Mouse (Mus musculus) 3T3-L1 (cell line): ENCODE measurements at regions not wholly inside any gene's neighbourhood (a gene's known extent, or its start where the extent isn't known, plus 50 kb on each side); places are given as distances from the start of the nearest gene placed in this dataset.

Experiments used
- DNase-seq: peaks from one replicate; pipeline ENCODE4 v3.0.0-alpha.2; 2015; ENCODE audit warnings: low read depth, low spot score

DNA sequence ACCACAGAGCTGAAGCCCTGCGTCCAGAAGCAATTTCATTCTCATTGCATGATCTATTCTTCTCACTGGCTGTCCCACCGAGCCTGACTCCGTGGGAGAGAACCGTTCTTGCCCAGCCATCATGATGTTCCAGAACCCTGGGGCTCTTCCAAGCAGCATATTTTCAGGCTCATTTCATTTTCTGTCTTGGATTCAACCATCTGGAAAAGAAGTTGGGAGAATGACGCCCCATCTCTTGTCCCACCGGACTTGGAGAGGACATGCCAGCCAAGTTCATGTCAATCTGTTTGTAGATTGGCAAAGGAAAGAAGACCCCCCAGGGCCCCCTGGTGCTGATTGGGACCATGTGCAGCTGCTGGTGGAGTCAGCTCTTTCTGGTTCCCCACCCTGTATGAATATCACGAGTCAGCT is 1400.5 kb upstream of the Lrrc6 start:
- DNase-seq = peak; percentile 2

DNA sequence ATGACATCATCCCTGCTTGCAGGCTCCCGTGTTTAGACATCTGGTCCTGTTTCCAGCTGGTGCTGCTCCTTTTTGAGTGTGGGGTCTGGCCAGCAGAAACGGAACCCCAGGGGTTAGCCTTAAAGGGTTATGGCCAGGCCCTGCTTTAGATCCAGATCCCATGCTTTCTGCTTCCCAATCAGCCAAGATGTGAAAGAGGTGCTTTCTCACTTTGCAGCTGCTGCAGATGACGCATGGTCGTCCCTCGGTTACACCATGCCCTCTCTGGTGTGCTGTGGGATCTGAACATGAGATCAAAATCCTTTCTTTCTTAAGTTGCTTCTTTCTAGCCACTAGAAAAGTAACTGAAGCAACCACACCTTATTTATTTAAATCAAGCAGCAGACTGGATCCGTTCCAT is 1399.1 kb upstream of the Lrrc6 start:
- no peak for DNase-seq

DNA sequence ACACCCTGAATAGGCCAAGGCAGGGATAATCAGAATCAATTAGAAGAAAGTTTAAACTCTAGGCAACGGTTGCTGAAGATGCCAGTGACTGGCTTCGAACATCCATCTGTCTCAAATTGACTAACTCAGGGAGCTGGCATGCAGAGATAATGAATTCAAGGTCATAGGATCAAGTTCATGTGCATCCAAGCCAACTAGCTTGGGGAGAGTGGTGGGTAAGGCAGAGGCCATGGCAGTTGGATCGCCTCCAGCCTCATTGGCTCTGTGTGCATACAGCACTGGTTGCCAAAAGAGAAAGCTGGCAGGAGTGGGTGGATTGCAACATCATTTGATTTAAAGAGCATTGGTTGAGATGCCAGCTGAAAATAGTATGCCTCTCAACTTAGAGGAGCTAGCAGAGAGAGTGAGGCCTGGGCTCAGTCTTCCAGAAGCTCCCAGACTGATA is 1398.3 kb upstream of the Lrrc6 start:
- DNase-seq = peak; percentile 64

DNA sequence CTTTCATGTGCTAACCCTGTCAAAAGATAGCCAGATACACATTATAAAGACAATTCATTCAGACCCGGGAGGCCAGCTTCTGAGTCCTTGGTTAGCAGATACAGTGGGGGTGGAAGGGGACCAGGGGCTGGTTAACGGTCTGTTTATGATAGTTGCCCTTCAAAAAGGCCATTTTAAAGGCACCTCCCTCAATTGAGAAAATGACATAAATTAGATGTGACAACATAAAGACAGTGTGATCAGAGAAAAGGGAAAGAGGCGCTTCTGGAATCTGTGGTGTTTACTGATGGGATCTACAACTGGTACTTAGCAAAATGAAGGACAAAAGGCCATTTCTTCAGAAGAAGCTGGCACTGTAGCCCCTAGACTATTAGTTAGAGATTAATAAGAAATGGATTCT is 1391.4 kb upstream of the Lrrc6 start:
- no peak for DNase-seq

DNA sequence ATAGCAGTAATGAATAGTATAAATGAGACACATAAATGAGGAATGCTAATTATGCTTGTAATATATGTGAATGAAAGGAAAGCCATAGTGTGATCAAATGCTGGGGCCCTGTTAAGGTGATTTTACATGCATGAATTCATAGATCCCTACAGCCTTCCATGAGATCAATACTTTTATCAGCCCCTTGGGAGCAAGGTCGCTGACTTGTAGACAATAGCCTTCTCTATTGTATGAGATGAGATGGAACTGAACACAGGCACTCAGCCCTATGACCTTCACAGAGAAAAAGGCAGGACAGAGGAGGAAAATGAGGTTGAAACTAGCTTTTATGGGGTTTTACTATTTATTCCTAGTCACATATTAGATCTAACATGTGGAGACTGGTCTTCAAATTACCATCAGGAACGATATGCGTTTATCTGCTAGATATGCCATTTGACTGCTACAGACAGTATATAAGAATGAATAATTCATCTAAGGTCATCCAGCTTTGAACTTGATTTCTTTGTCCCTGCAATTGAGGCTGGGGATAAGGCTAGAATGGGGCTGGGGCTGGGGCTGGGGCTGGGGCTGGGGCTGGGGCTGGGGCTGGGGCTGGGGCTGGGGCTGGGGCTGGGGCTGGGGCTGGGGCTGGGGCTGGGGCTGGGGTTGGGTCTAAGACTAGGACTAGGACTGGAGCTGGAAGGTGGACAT is 1390.0 kb upstream of the Lrrc6 start:
- no peak for DNase-seq

DNA sequence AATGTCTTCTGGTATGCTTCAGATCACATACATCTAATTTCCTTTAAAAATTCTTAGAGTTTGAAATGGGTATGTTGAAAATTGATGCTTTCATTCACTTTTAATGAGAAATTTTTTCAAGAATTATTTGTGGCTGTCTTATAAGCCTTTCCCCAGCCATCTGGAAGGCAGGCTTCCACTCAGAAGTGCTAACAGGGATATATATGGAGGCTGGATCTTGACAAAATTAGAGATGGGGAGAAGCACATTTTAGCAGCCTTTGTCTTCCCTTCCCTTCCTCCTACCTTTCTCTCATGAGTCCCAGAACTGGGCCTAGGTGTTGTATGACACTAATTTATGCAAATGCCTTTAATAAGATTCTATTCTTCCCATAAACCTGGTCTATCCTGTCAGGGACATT is 1387.8 kb upstream of the Lrrc6 start:
- DNase-seq = no peak

DNA sequence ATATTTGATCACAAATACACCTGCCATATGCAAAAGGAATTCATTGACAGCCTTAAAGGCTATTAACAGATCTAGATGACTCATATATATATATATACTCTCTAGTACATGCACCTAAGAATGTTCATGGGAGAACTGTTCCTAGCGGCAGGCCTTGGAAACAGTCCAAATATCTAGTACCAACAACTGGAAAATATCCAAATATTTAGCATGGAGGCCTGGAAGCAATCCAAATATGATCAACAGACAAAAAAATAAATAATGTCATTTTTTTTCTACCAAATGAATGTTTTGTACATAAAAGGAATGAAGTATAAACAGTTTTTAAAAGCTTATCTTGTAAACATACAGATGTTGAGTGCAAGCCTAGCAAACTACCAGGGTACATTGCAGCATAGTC is 1354.6 kb upstream of the Lrrc6 start:
- no peak for DNase-seq

DNA sequence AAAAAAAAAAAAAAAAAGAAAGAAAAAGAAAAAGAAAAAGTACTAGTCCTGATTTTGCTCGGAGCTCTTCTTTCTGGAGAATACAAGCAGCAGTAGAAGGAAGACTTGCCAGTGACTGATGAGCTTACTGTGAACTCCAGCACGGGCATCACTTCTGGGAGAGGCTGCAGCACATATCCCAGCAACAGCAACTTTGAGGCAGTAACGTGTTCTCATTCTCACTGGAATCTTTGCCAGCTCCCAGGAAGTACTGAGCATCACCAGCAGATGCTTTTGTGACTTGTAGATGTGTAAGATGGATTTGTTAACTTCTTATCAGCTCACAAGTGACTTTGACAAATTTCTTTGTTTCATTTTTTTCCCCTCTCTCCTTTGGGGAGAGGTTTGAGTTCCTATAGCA is 1349.4 kb upstream of the Lrrc6 start:
- DNase-seq = no peak

DNA sequence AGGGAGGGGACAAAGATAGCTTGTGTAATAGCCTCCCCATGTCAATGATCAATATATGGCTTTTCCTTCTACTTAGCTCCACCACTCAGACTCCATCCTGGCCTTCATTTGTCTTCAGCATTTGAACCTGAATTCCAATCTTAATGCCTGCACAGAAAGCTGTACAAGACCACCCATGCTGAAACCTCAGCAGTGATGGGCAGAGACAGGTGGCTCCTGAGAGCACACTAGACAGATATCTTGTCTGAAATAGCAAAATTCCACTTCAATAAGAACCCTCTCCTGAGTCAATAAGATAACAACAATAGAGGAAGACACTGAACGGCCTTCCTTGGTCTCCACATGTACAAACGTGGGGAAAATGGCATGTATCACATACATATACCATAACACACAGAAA is 1345.0 kb upstream of the Lrrc6 start:
- no peak for DNase-seq

DNA sequence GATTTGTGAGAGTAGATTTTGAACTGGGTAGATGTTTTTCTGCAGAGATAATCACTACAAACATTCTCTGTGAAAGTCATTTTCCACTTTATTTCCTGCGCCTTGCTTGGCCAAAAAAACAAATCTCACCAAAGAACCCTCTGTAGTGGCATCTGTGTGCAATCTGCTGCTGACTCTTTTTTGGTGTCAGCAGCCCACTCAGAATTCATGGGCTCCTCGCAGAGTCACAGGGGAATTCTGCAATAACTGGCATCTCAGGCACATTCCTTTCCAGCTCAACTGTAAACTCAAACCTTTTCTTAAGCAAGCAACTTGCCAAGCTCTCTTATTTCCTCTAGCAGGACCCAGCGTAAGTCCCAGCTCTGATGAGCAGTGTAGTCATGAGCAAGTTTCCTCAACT is 1340.0 kb upstream of the Lrrc6 start:
- DNase-seq = peak; percentile 14

DNA sequence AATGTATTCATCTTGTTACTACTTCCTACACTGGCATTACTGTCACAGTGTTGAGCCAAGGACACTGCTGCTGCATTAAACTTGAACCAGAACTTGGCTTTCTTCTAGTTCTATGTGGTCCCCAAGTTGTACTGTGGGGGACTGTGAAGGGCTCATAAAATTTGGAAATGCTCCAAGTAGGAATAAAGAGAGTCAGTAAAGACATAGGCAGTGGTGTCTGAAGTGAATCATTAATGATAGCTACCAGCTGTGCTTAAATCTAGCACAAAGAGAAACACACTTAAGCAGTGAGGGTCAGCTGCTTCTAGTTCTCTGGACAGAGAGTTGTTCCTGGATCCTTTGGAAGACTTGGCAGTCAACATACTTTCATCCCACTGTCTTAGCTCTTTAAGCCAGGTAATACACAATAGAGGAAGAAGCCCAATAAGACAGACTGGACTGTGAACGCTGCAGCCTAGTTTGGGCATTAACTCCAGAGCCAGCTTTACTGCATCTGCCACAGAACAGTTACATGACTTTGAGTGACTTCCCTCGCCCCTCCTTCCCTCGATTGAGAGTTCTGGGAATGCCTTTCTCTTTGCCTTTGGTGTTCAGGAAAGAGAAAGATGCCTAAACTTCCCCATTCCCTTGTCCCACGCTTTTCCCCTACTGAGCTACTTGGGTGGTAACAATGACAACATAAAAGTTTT is 1325.2 kb upstream of the Lrrc6 start:
- DNase-seq = no peak

DNA sequence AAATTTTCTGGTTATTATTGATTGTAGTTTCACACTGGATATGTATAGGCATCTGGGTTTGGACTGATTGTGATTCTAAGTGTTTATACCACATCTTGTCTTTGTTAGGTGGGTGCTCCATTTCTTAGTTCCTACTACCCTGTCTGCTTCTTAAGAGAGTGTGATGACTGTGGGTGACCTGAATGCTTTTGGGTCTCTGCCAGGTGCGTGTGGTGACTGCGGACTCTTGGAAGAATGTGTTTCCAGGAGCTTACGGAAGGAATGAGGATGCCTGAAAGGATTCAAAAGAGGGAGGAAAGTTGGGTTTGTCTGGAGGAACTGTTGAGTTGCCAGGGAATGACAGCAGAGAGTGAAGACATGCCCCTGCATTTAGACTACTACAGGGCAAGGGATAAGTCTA is 1322.5 kb upstream of the Lrrc6 start:
- DNase-seq = peak; percentile 3

DNA sequence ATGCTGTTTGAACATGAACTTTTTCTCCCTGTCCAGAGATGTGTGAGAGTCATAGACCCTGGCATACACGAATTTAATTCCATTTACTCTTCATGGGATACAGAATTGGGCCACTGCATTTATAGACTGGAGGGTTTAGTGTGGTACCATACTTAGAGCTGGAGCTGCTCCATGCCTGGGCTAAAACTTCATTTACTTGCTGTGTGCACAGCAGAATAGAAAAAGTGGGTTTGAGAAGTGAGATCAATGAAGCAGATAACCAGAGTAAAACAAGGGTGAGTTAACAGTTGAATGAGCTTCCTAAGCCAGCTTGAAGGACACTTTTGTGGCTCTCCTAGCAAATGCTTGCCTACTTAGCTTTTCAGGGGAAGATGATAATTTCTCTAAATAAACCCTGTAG is 1299.2 kb upstream of the Lrrc6 start:
- no peak for DNase-seq

DNA sequence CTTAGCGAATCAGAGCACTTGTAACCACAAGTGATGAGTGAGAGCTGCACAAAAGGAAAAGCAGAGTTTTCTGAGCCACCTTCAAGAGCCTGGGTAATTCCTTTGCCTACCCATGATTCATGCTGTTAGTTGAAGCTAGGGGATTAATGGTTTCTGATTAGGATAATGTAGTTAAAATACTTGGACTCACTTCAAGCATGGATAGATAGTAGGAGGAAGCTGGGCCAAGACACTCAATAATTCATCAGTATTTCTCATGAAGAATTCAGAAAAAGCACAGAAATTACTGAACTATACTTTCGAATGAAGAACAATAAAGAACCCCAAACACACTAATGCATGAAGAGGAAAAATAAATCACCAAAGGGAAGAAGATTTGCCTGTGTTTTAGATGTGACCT is 1294.9 kb upstream of the Lrrc6 start:
- DNase-seq = no peak

DNA sequence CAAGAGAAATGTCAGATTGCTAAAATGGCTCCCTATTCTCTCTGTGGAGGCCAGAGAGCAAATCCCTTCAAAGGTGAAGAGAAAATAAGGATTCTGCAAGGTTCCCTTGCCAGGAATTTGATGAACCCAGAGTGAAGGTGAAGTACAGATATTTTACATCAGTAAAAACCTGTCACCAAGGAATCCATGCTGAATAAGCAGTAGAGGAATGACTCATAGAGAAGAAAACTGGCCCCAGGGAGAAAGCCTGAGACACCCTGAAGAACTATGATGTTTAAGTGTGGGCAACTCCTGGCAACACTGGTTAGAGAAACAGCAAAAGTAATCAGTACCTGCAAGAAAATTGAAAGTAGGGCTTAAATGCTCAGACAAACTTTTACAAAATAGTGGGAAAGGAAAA is 1292.1 kb upstream of the Lrrc6 start:
- DNase-seq = peak; percentile 51

DNA sequence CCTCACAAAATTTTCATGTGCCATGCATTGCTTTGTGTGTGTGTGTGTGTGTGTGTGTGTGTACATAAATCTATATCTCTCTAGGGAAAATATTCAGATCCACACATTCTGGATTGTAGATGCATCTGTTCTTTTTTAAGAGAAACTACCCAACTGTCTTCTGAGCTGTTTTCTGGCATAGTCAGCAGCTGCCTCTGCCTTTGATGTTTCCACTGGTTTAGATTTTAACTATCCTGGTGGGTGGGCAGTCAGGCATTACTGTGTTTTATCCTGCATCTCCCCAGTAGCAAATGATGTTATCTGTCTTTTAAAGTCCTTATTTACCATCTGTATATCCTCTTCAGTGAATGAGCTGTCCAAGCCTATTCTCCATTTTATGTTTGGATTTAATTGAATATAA is 1287.9 kb upstream of the Lrrc6 start:
- no peak for DNase-seq

DNA sequence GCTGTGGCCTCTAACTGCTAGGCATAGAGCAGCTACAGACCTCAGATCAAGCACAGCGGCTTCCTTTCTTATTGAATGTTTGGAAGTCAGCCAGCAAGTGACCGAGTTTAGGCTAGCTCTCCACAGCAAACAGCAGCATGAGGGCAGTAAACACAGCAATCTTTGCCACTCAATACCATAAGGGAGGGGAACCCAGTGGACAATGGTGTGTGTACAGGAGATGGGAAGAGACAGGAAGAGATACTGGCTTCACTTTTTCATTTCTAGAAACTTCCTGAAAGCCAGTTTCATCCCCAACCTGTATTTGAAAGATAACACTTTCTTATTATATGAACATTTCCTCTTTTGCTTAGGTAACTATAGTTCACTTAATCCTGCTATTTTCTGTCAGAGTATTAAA is 1284.9 kb upstream of the Lrrc6 start:
- DNase-seq = no peak

DNA sequence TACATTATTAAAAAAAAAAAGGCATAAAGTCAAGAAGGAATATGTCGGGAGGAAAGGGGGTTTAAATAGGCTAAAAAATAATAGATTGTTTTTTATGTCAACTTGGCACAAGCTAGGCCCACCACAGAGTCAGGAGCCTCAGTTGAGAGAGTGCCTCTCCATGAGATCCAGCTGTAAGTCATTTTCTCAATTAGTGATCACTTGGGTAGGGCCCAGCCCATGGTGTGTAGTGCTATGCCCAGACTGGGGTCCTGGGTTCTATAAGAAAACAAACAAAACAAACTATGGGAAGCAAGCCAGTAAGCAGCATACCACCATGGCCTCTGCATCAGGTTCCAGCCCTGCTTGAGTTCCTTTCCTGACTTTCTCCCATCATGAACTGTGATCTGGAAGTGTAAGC is 1283.0 kb upstream of the Lrrc6 start:
- no peak for DNase-seq

DNA sequence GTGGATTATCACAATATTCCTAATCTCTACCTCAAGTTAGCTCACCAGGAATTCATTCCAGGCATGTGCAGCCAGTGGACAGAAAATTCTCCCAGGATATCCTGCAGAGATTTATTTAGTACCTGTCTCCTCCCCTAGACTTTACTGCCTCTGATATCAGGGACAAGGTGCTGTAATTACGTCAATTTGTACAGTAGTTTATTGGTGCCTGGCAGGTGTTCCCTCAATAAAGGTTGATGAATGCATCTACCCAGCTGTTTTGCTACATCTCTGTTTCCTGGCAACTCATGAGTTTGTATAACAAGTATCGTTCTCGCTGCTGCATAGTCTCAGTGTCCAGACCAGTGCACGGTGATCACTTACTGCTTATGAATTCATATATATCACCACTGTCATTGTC is 1281.8 kb upstream of the Lrrc6 start:
- DNase-seq = no peak

DNA sequence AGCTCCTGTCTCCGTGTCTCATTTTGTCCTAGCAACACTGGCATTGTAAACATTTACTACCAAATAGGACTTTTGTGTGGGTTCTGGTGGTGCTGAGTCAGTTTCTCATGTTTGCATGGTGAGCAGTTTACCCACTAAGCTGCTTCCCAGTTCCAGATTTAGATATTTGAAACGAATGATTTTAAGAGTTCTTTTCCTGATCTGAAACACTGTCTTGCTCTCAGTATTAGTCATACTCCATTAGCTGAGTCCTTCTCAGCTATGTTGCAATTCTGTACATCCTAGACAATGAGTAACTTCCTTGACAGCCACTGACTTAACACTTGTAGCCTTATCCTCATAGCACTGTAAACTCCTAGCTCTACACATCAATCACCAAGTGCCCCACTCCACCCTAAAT is 1280.1 kb upstream of the Lrrc6 start:
- DNase-seq = peak; percentile 74

DNA sequence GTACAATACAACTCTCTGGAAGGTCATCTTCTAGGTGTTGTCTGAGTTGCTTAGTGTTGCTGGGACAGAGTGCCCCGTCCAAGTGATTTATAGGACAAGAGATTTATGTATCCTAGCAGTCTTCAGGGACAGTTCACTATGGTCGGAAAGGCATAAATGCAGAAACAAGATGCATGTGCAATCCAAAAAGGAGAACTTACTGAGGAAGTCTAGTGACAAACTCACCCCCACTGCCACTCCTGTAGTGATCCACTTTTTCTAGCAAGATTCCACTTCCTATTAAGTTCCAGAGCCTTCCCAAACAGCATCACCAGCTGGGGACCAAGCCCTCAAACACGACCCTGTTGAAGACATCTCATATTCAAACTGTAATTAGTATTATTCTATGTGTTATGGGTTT is 1266.9 kb upstream of the Lrrc6 start:
- DNase-seq = no peak

DNA sequence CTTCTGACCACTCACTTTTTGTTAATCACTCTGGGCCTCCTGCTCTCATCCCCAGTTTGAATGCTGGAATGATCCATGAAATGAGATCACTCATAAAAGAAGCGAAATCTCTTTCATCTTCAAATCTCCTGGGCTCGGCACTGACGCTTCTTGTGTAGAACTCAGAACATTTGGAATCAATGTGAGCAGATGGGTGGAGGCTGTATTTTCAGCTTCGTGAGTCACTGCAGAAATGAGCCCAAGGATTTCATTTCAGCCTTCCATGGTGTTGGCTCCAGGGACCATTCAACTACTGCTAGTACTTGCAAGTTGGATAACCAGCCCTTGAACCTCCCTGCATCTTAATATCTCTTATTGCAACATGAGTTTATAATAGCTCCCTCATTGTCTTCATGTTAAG is 1258.5 kb upstream of the Lrrc6 start:
- DNase-seq = no peak

DNA sequence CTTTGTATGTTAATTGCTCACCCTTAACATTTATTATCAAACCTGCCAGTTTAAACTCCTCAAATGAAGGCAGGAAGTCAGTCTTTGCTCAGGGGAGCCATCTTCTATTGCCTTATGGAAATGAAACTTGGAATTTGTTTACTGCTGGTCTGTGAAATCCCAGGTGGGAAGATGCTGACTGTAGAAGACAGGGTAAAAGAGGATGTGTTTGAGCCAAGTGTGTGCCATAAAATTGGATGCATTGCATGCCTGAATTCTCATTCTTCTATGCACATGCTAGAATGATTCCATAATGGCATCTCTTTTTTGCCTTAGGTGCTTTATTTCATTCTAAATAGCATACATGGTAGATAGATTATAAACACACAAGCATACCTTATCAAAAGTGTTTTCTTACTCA is 1249.9 kb upstream of the Lrrc6 start:
- no peak for DNase-seq

DNA sequence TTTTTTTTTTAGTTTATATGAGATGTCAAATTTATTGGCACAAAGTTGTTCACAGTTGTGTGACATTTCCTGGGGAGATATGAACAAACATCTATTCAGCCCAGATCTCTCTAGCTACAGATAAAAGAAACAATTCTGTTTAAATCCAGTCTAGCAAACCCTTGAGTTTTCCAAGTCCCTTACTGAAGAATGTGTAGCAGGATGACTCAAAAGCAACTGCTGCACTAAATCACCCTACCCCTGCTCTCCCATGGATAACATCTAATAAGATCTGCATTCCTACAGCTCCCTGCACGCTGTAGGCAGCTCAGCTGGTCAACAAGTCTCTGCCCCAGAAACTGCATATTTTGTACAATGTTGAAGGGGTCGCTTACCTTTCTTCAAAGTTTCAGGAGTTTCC is 1242.6 kb upstream of the Lrrc6 start:
- DNase-seq = peak; percentile 39
